In genomic region chr6:125353655-125354054, GRCm38 (mm10) we compare ENCODE assay signal across 12 mouse cellular contexts. TPM values are rescaled to one million over a fixed set of nuclear protein-coding genes. Genes with fewer than 3 reads are reported as not detected.
DNase-seq lines count a peak whose midpoint lies in the region; ATAC-seq and TF ChIP-seq lines count a peak whose summit lies in the region.
"Had no signal": no experiment of that assay in that cellular context is flagged by ENCODE, and none has a peak within 500 bp of the region (broad histone marks: within the 10 kb centered on the region; RNA-seq: fewer than 3 reads in every experiment).

No protein-coding gene starts in this region.

- 58% methylated on average over 4 of the region's 4 CpGs for WGBS in heart, embryonic 12.5 days
- 15% methylated on average over 4 of the region's 4 CpGs for WGBS in spleen, adult 2 months
- WGBS in liver, embryonic 13.5 days (ENCODE audit: insufficient replicate concordance): 24% methylated on average over 4 of the region's 4 CpGs
- WGBS in midbrain, embryonic 14.5 days: 89% methylated on average over 4 of the region's 4 CpGs

- no peak overlapping the region for H3K9ac ChIP-seq in heart, embryonic 12.5 days
- H3K9ac ChIP-seq in liver, embryonic 13.5 days: no peak overlapping the region
- H3K9ac ChIP-seq in midbrain, embryonic 14.5 days (replicated peaks; ENCODE audit: low read length): no peak overlapping the region

- peak overlapping the region; percentile 55; the same call in 1 of the 2 replicates for H3K4me2 ChIP-seq in heart, embryonic 12.5 days
- peak overlapping the region; percentile 43 for H3K4me2 ChIP-seq in liver, embryonic 13.5 days
- H3K4me2 ChIP-seq in midbrain, embryonic 14.5 days (ENCODE audit: low read length): no peak overlapping the region

- peak overlapping the region; percentile 63 for H3K27ac ChIP-seq in heart, embryonic 12.5 days (ENCODE audit: poor library complexity, severe bottlenecking)
- H3K27ac ChIP-seq in spleen, adult 2 months (ENCODE audit: insufficient read depth, low read length): peak overlapping the region; percentile 61
- peak overlapping the region; percentile 53; the same call in 1 of the 2 replicates for H3K27ac ChIP-seq in liver, embryonic 13.5 days
- no peak overlapping the region for H3K27ac ChIP-seq in midbrain, embryonic 14.5 days (replicated peaks; ENCODE audit: low read depth, low read length)

- no peak for ATAC-seq in heart, embryonic 12.5 days (ENCODE audit: insufficient number of reproducible peaks, low FRiP score)
- ATAC-seq in liver, embryonic 13.5 days (ENCODE audit: low read depth): no peak
- no peak for ATAC-seq in erythroid progenitor cell, adult 5-6 weeks (replicated peaks; ENCODE audit: low FRiP score, poor library complexity, severe bottlenecking)
- no peak for ATAC-seq in midbrain, embryonic 14.5 days (ENCODE audit: low FRiP score, low TSS enrichment)

- TF ChIP-seq CTCF in spleen, adult 2 months (IDR thresholded peaks at IDR 0.05; ENCODE audit: extremely low read depth, insufficient read depth, insufficient read length, insufficient replicate concordance): no peak

- H3K4me3 ChIP-seq in heart, embryonic 12.5 days: no peak overlapping the region
- no peak overlapping the region for H3K4me3 ChIP-seq in spleen, adult 2 months (ENCODE audit: extremely low read depth, insufficient read depth, insufficient read length)
- H3K4me3 ChIP-seq in liver, embryonic 13.5 days (replicated peaks): no peak overlapping the region
- H3K4me3 ChIP-seq in midbrain, embryonic 14.5 days (replicated peaks; ENCODE audit: low read depth, low read length): no peak overlapping the region

- peaks cover 17% of the 10 kb centered on the region for H3K36me3 ChIP-seq in heart, embryonic 12.5 days
- no peaks in the 10 kb centered on the region; the same call in 1 of the 2 replicates for H3K36me3 ChIP-seq in spleen, adult 2 months (ENCODE audit: control insufficient read depth, insufficient read depth, low read length)
- peaks cover 17% of the 10 kb centered on the region for H3K36me3 ChIP-seq in liver, embryonic 13.5 days
- H3K36me3 ChIP-seq in midbrain, embryonic 14.5 days (ENCODE audit: control insufficient read depth, insufficient read depth, low read length): no peaks in the 10 kb centered on the region

- H3K27me3 ChIP-seq in heart, embryonic 12.5 days (replicated peaks): peaks cover 8% of the 10 kb centered on the region; the same call in 1 of the 2 replicates
- H3K27me3 ChIP-seq in spleen, adult 2 months (ENCODE audit: control insufficient read depth, insufficient read depth, low read length): peaks cover 4% of the 10 kb centered on the region; the same call in 1 of the 2 replicates
- no peaks in the 10 kb centered on the region for H3K27me3 ChIP-seq in liver, embryonic 13.5 days
- H3K27me3 ChIP-seq in midbrain, embryonic 14.5 days (ENCODE audit: control insufficient read depth, insufficient read depth, low read length): 0 out of 2 replicates have a peak, but pooled peaks cover 1% of the 10 kb centered on the region

- DNase-seq in heart, adult 8-10 months (ENCODE audit: low spot score): no peak
- no peak for DNase-seq in spleen, adult 2 months (ENCODE audit: low read depth in 1 of 2, low spot score in 2 of 2)
- no peak for DNase-seq in spleen, adult 12 weeks (ENCODE audit: low spot score)
- DNase-seq in liver, embryonic 13.5 days: no peak
- peak; percentile 71 for DNase-seq in thymus, postnatal 4 days
- no peak for DNase-seq in midbrain, embryonic 14.5 days
- DNase-seq: right cerebral cortex, postnatal 14 days had no signal

- no peak for TF ChIP-seq POLR2A in spleen, adult 2 months (IDR thresholded peaks at IDR 0.05; ENCODE audit: low read depth, low read length)

- H3K9me3 ChIP-seq in heart, embryonic 12.5 days (replicated peaks): no peaks in the 10 kb centered on the region
- H3K9me3 ChIP-seq in liver, embryonic 13.5 days (replicated peaks): no peaks in the 10 kb centered on the region
- H3K9me3 ChIP-seq in midbrain, embryonic 14.5 days (ENCODE audit: control insufficient read depth, low read length): no peaks in the 10 kb centered on the region

- peaks cover 74% of the 10 kb centered on the region for H3K4me1 ChIP-seq in heart, embryonic 12.5 days (replicated peaks)
- H3K4me1 ChIP-seq in spleen, adult 2 months (ENCODE audit: control insufficient read depth, insufficient read depth, insufficient read length): peaks cover 18% of the 10 kb centered on the region; the same call in 1 of the 2 replicates
- H3K4me1 ChIP-seq in liver, embryonic 13.5 days (replicated peaks): peaks cover 70% of the 10 kb centered on the region
- H3K4me1 ChIP-seq in midbrain, embryonic 14.5 days (ENCODE audit: control insufficient read depth, insufficient read depth, low read length): peaks cover 26% of the 10 kb centered on the region

RNA-seq across cellular contexts. Expression of gene Tnfrsf1a, which starts 4.5 kb away (rescaled TPM):
- 37.2 and 37.9 TPM in 2 replicates for polyA plus RNA-seq in heart, embryonic 12.5 days (2016; fragmentation: Nextera tagmentation; extraction: Ambion mirVana)
- total RNA-seq in heart, adult 8-10 months (2022): 10 to 100 TPM; 50.4 to 54.8 (median 52.8) TPM
- 51.3 and 63.7 TPM in 2 replicates for polyA plus RNA-seq in spleen, adult 2 months (2012; rRNA removed)
- polyA plus RNA-seq in liver, embryonic 13.5 days (2015; fragmentation: Nextera tagmentation; extraction: Ambion mirVana): 19.6 and 23.4 TPM in 2 replicates
- 8.3 and 11.7 TPM in 2 replicates for total RNA-seq in erythroid progenitor cell, adult 5-6 weeks (2015; ENCODE audit: low replicate concordance)
- total RNA-seq in erythroid progenitor cell, adult 5-6 weeks (2017; ENCODE audit: low replicate concordance): 2.3 and 20.7 TPM in 2 replicates
- polyA plus RNA-seq in midbrain, embryonic 14.5 days (2014; fragmentation: Nextera tagmentation; extraction: Ambion mirVana): 6.8 and 13.4 TPM in 2 replicates

RNA-seq across cellular contexts. Expression of gene Plekhg6, which starts 26.9 kb away (rescaled TPM):
- not detected in 2 replicates for polyA plus RNA-seq in heart, embryonic 12.5 days (2016; fragmentation: Nextera tagmentation; extraction: Ambion mirVana)
- total RNA-seq in heart, adult 8-10 months (2022): under 1 TPM in 2 of 4 experiments, not detected in 2; 0.06 to 0.09 TPM
- polyA plus RNA-seq in spleen, adult 2 months (2012; rRNA removed): not detected in 2 replicates
- 0.31 and 0.56 TPM in 2 replicates for polyA plus RNA-seq in liver, embryonic 13.5 days (2015; fragmentation: Nextera tagmentation; extraction: Ambion mirVana)
- not detected in 2 replicates for total RNA-seq in erythroid progenitor cell, adult 5-6 weeks (2015; ENCODE audit: low replicate concordance)
- total RNA-seq in erythroid progenitor cell, adult 5-6 weeks (2017; ENCODE audit: low replicate concordance): not detected in 2 replicates
- polyA plus RNA-seq in midbrain, embryonic 14.5 days (2014; fragmentation: Nextera tagmentation; extraction: Ambion mirVana): 0.08 TPM in 1 of 2 replicates, not detected in the other
- total RNA-seq: CH12.LX; common myeloid progenitor, adult 5-6 weeks; gastrocnemius, adult 8-10 months had no signal

RNA-seq across cellular contexts. Expression of gene Scnn1a, which starts 33.2 kb away (rescaled TPM):
- polyA plus RNA-seq in heart, embryonic 12.5 days (2016; fragmentation: Nextera tagmentation; extraction: Ambion mirVana): 0.70 and 0.80 TPM in 2 replicates
- under 1 TPM; 0.46 to 0.80 (median 0.58) TPM for total RNA-seq in heart, adult 8-10 months (2022)
- polyA plus RNA-seq in spleen, adult 2 months (2012; rRNA removed): 1.5 and 2.1 TPM in 2 replicates
- 0.31 and 0.37 TPM in 2 replicates for polyA plus RNA-seq in liver, embryonic 13.5 days (2015; fragmentation: Nextera tagmentation; extraction: Ambion mirVana)
- 2.9 and 7.6 TPM in 2 replicates for total RNA-seq in erythroid progenitor cell, adult 5-6 weeks (2015; ENCODE audit: low replicate concordance)
- total RNA-seq in erythroid progenitor cell, adult 5-6 weeks (2017; ENCODE audit: low replicate concordance): not detected in 2 replicates
- polyA plus RNA-seq in midbrain, embryonic 14.5 days (2014; fragmentation: Nextera tagmentation; extraction: Ambion mirVana): 0.51 and 0.76 TPM in 2 replicates
- total RNA-seq: CH12.LX had no signal

RNA-seq across cellular contexts. Expression of gene Ltbr, which starts 40.0 kb away (rescaled TPM):
- polyA plus RNA-seq in heart, embryonic 12.5 days (2016; fragmentation: Nextera tagmentation; extraction: Ambion mirVana): 40.9 and 41.2 TPM in 2 replicates
- 10 to 100 TPM; 24.4 to 26.2 (median 25.5) TPM for total RNA-seq in heart, adult 8-10 months (2022)
- 22.8 and 24.5 TPM in 2 replicates for polyA plus RNA-seq in spleen, adult 2 months (2012; rRNA removed)
- polyA plus RNA-seq in liver, embryonic 13.5 days (2015; fragmentation: Nextera tagmentation; extraction: Ambion mirVana): 18.3 and 18.4 TPM in 2 replicates
- 0.84 and 5.0 TPM in 2 replicates for total RNA-seq in erythroid progenitor cell, adult 5-6 weeks (2015; ENCODE audit: low replicate concordance)
- total RNA-seq in erythroid progenitor cell, adult 5-6 weeks (2017; ENCODE audit: low replicate concordance): 2.8 and 3.5 TPM in 2 replicates
- polyA plus RNA-seq in midbrain, embryonic 14.5 days (2014; fragmentation: Nextera tagmentation; extraction: Ambion mirVana): 10.2 and 13.9 TPM in 2 replicates
- total RNA-seq: CH12.LX had no signal
